Mouse (Mus musculus): ENCODE results near the gene Robo2.

DNA sequence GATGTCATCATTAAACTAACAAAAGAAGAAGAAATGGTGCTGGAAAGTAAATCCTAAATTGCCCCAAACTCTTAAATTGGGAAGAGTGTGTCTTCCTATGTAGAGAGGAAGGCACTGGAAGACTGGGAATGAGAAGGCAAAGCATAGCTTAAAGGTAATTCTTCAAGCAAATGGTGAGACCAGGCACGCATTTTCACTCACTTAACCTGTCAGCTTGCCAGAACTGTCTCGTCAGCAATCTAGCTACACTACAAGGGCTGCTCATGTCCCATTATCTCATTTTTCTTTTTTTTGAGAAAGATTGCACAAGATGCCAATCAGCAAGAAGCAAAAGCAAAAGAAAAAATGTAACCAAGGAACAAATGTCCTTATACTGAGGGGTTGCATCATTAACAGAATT, 410.3 kb downstream of the Robo2 start:
- TF ChIP-seq POLR2A (IDR thresholded peaks at IDR 0.05; ENCODE audit: borderline replicate concordance, low read depth, low read length) = no peak
- no peak for TF ChIP-seq CTCF (IDR thresholded peaks at IDR 0.05; ENCODE audit: low read depth, low read length)
